Mouse (Mus musculus) forebrain, embryonic 16.5 days (tissue): ENCODE measurements around the gene Gm37240. TPM values are rescaled to one million over a fixed set of nuclear protein-coding genes. Genes with fewer than 3 reads are reported as not detected.
A peak's percentile ranks its signal among the peaks of the same experiment; 100 is the strongest.

Source experiments
- ATAC-seq: fragments of 200-750 bp; cut with Nextera tagmentation; 2 replicates; pipeline ENCODE4 v1.8.0; 2017; ENCODE audit warnings: mild to moderate bottlenecking, moderate library complexity
- H3K27ac ChIP-seq: fragments of 300-500 bp; sonication (generic); 2 replicates; pipeline ENCODE4 v1.5.1; 2014; ENCODE audit warnings: low read length, control low read depth
- H3K27me3 ChIP-seq: fragments of 300-500 bp; sonication (generic); replicated peaks from 2 replicates; pipeline ENCODE4 v1.6.1; 2014; ENCODE audit warnings: low read length; ENCODE audit not compliant: control insufficient read depth, insufficient read depth
- H3K36me3 ChIP-seq: fragments of 300-500 bp; sonication (generic); 2 replicates; pipeline ENCODE4 v1.6.1; 2014; ENCODE audit not compliant: control insufficient read depth, insufficient read depth
- H3K4me1 ChIP-seq: fragments of 300-500 bp; sonication (generic); replicated peaks from 2 replicates; pipeline ENCODE4 v1.6.1; 2014; ENCODE audit warnings: low read length; ENCODE audit not compliant: control insufficient read depth, insufficient read depth
- H3K4me2 ChIP-seq: fragments of 300-500 bp; sonication (generic); 2 replicates; pipeline ENCODE4 v1.6.1; 2014; ENCODE audit warnings: mild to moderate bottlenecking, low read length, control low read depth
- H3K4me3 ChIP-seq: fragments of 300-500 bp; sonication (generic); replicated peaks from 2 replicates; pipeline ENCODE4 v1.5.1; 2014; ENCODE audit warnings: mild to moderate bottlenecking, low read length, control low read depth
- H3K9ac ChIP-seq: fragments of 300-500 bp; sonication (generic); replicated peaks from 2 replicates; pipeline ENCODE4 v1.6.1; 2014; ENCODE audit warnings: low read depth, low read length, control low read depth
- H3K9me3 ChIP-seq: fragments of 300-500 bp; sonication (generic); 2 replicates; pipeline ENCODE4 v1.6.1; 2016; ENCODE audit warnings: low read length; ENCODE audit not compliant: control insufficient read depth
- WGBS: fragments of 180-500 bp; shearing (Covaris S2); extraction: QIAGEN DNeasy Blood & Tissue Kit; methylation state at CpG from one replicate; pipeline ENCODE4 v1.1.7; 2014; 5-methylcytosine and 5-hydroxymethylcytosine counted together
- polyA plus RNA-seq: library from polyadenylated mRNA; unstranded; fragments of >200 nt; fragmentation: Nextera tagmentation; extraction: Ambion mirVana; gene quantifications from 2 replicates; pipeline ENCODE4 v1.2.1, GENCODE M21; 2015

Gene Gm37240
- polyA plus RNA-seq, 1 experiment from 2014 or later: 1.6 TPM

- ATAC-seq: no peak
- 69% methylated on average over 16 of the region's 16 CpGs for WGBS
- Histone ChIP-seq H3K36me3 (no peaks in the 10 kb centered on the region), H3K27me3 (no peaks in the 10 kb centered on the region), H3K27ac (no peak overlapping the region), H3K9ac (no peak overlapping the region), H3K4me2 (no peak overlapping the region), H3K9me3 (no peaks in the 10 kb centered on the region), H3K4me1 (peaks cover 4% of the 10 kb centered on the region; the same call in 1 of the 2 replicates), H3K4me3 (no peak overlapping the region)
These were observed 508.5 kb downstream of the Gm37240 start for GRCm38 (mm10) chr3:85378703-85379395.

GRCm38 (mm10) chr3:85377946-85378702 is 509.2 kb downstream of the Gm37240 start:
- Histone ChIP-seq H3K4me3 (no peak overlapping the region), H3K4me1 (peaks cover 4% of the 10 kb centered on the region; the same call in 1 of the 2 replicates), H3K4me2 (no peak overlapping the region), H3K27ac (no peak overlapping the region), H3K27me3 (no peaks in the 10 kb centered on the region), H3K9ac (no peak overlapping the region), H3K36me3 (no peaks in the 10 kb centered on the region), H3K9me3 (no peaks in the 10 kb centered on the region)
- WGBS: 59% methylated on average over 13 of the region's 13 CpGs
- ATAC-seq: no peak

- 88% methylated on average over 3 of the region's 3 CpGs for WGBS
- H3K9me3 ChIP-seq: no peaks in the 10 kb centered on the region
- no peak overlapping the region for H3K9ac ChIP-seq
- H3K36me3 ChIP-seq: no peaks in the 10 kb centered on the region
- H3K27me3 ChIP-seq: no peaks in the 10 kb centered on the region
- H3K4me1 ChIP-seq: peaks cover 4% of the 10 kb centered on the region; the same call in 1 of the 2 replicates
- no peak overlapping the region for H3K4me3 ChIP-seq
- no peak for ATAC-seq
- no peak overlapping the region for H3K4me2 ChIP-seq
- no peak overlapping the region for H3K27ac ChIP-seq
These were observed 509.8 kb downstream of the Gm37240 start for GRCm38 (mm10) chr3:85377505-85377904.

GRCm38 (mm10) chr3:85376541-85376940 is 510.8 kb downstream of the Gm37240 start:
- Histone ChIP-seq H3K36me3 (no peaks in the 10 kb centered on the region), H3K4me3 (no peak overlapping the region), H3K9ac (no peak overlapping the region), H3K27ac (no peak overlapping the region), H3K4me2 (no peak overlapping the region), H3K9me3 (no peaks in the 10 kb centered on the region), H3K27me3 (no peaks in the 10 kb centered on the region), H3K4me1 (peaks cover 4% of the 10 kb centered on the region; the same call in 1 of the 2 replicates)
- ATAC-seq: no peak
- WGBS: 94% methylated on average over 2 of the region's 2 CpGs

- H3K9ac ChIP-seq: no peak overlapping the region
- H3K4me2 ChIP-seq: no peak overlapping the region
- no peaks in the 10 kb centered on the region for H3K9me3 ChIP-seq
- H3K4me3 ChIP-seq: no peak overlapping the region
- WGBS: 56% methylated on average over 3 of the region's 3 CpGs
- no peaks in the 10 kb centered on the region for H3K27me3 ChIP-seq
- H3K27ac ChIP-seq: no peak overlapping the region
- ATAC-seq: no peak
- H3K4me1 ChIP-seq: no peaks in the 10 kb centered on the region
- H3K36me3 ChIP-seq: no peaks in the 10 kb centered on the region
These were observed 514.3 kb downstream of the Gm37240 start for GRCm38 (mm10) chr3:85373039-85373438.

- Histone ChIP-seq H3K4me3 (no peak overlapping the region), H3K27ac (no peak overlapping the region), H3K27me3 (no peaks in the 10 kb centered on the region), H3K4me2 (no peak overlapping the region), H3K9me3 (no peaks in the 10 kb centered on the region), H3K4me1 (no peaks in the 10 kb centered on the region), H3K36me3 (no peaks in the 10 kb centered on the region), H3K9ac (no peak overlapping the region)
- ATAC-seq: no peak
- 89% methylated on average over 8 of the region's 10 CpGs for WGBS
These were observed 517.5 kb downstream of the Gm37240 start for GRCm38 (mm10) chr3:85369847-85370246.

- Histone ChIP-seq H3K4me3 (no peak overlapping the region), H3K36me3 (no peaks in the 10 kb centered on the region), H3K27ac (no peak overlapping the region), H3K4me1 (no peaks in the 10 kb centered on the region), H3K9ac (no peak overlapping the region), H3K4me2 (no peak overlapping the region), H3K27me3 (no peaks in the 10 kb centered on the region), H3K9me3 (no peaks in the 10 kb centered on the region)
- no peak for ATAC-seq
- 81% methylated on average over 5 of the region's 5 CpGs for WGBS
These were observed 518.2 kb downstream of the Gm37240 start for GRCm38 (mm10) chr3:85369157-85369556.

- H3K4me3 ChIP-seq: no peak overlapping the region
- H3K4me2 ChIP-seq: no peak overlapping the region
- H3K9ac ChIP-seq: no peak overlapping the region
- peak; percentile 49; the same call in 1 of the 2 replicates for ATAC-seq
- H3K27me3 ChIP-seq: no peaks in the 10 kb centered on the region
- WGBS: 75% methylated on average over 16 of the region's 16 CpGs
- no peak overlapping the region for H3K27ac ChIP-seq
- no peaks in the 10 kb centered on the region for H3K9me3 ChIP-seq
- no peaks in the 10 kb centered on the region for H3K4me1 ChIP-seq
- H3K36me3 ChIP-seq: no peaks in the 10 kb centered on the region
These were observed 518.8 kb downstream of the Gm37240 start for GRCm38 (mm10) chr3:85368354-85369120.
